ENCODE assay signal across 25 mouse cellular contexts in genomic region chr7:82850756-82851155, GRCm38 (mm10). TPM values are rescaled to one million over a fixed set of nuclear protein-coding genes. Genes with fewer than 3 reads are reported as not detected.
DNase-seq lines count a peak whose midpoint lies in the region; ATAC-seq and TF ChIP-seq lines count a peak whose summit lies in the region.
"Had no signal": no experiment of that assay in that cellular context is flagged by ENCODE, and none has a peak within 500 bp of the region (broad histone marks: within the 10 kb centered on the region; RNA-seq: fewer than 3 reads in every experiment).

No protein-coding gene starts in this region.

- no peak overlapping the region for H3K27ac ChIP-seq in gastrocnemius, adult 2 months
- no peak overlapping the region for H3K27ac ChIP-seq in lung, embryonic 14.5 days (ENCODE audit: low read depth)
- H3K27ac ChIP-seq in limb, embryonic 10.5 days, result peak overlapping the region; percentile 25; the same call in 1 of the 2 replicates
- H3K27ac ChIP-seq: embryonic facial prominence, embryonic 10.5 days; embryonic facial prominence, embryonic 15.5 days; forebrain, embryonic 13.5 days; hindbrain, embryonic 13.5 days; limb, embryonic 12.5 days; liver, embryonic 15.5 days; midbrain, embryonic 10.5 days; midbrain, embryonic 15.5 days; neural tube, embryonic 15.5 days had no signal

- intact Hi-C loops in gastrocnemius, adult 2 months (cut with DNase I), result no loop called here
- intact Hi-C loops in gastrocnemius, postnatal 14 days (cut with DNase I; ENCODE audit: low total_unique reads), result no loop called here
- intact Hi-C loops in heart, postnatal 36 days (cut with DNase I), result no loop called here

- 77% methylated on average over 3 of the region's 3 CpGs for WGBS in lung, embryonic 14.5 days
- 91% methylated on average over 3 of the region's 3 CpGs for WGBS in limb, embryonic 10.5 days

- ATAC-seq in lung, embryonic 14.5 days (ENCODE audit: insufficient read depth), result no peak
- ATAC-seq: forebrain, embryonic 13.5 days; midbrain, embryonic 15.5 days had no signal

- 0 out of 2 replicates have a peak, but pooled peaks cover 3% of the 10 kb centered on the region for H3K4me1 ChIP-seq in lung, embryonic 14.5 days (ENCODE audit: insufficient read depth)
- peaks cover 23% of the 10 kb centered on the region for H3K4me1 ChIP-seq in limb, embryonic 10.5 days
- H3K4me1 ChIP-seq: liver, embryonic 15.5 days had no signal

- H3K4me2 ChIP-seq in lung, embryonic 14.5 days, result no peak overlapping the region
- H3K4me2 ChIP-seq: embryonic facial prominence, embryonic 15.5 days; forebrain, embryonic 13.5 days; hindbrain, embryonic 13.5 days; limb, embryonic 12.5 days; liver, embryonic 15.5 days; midbrain, embryonic 15.5 days; neural tube, embryonic 15.5 days had no signal

- H3K27me3 ChIP-seq in lung, embryonic 14.5 days (ENCODE audit: insufficient read depth, low read length), result no peaks in the 10 kb centered on the region
- H3K27me3 ChIP-seq in limb, embryonic 10.5 days (ENCODE audit: low read depth, poor library complexity, severe bottlenecking), result no peaks in the 10 kb centered on the region
- H3K27me3 ChIP-seq: embryonic facial prominence, embryonic 15.5 days; forebrain, embryonic 13.5 days; hindbrain, embryonic 13.5 days; limb, embryonic 12.5 days; liver, embryonic 15.5 days; midbrain, embryonic 15.5 days; neural tube, embryonic 15.5 days had no signal

- TF ChIP-seq CTCF in gastrocnemius, adult 2 months (IDR thresholded peaks at IDR 0.05), result no peak
- TF ChIP-seq CTCF in lung, embryonic 14.5 days (IDR thresholded peaks at IDR 0.05; ENCODE audit: low read depth), result no peak

- peak; percentile 19 for DNase-seq in gastrocnemius, adult 2 months
- no peak for DNase-seq in gastrocnemius, postnatal 14 days
- DNase-seq in heart, postnatal 4 days, result peak; percentile 15
- no peak for DNase-seq in heart, postnatal 36 days
- DNase-seq in lung, embryonic 14.5 days, result peak; percentile 43
- DNase-seq in lung, adult 18-20 months, result no peak
- no peak for DNase-seq in limb, embryonic 10.5 days (ENCODE audit: low spot score)
- DNase-seq: adrenal gland, adult 8-10 months; cerebellum, adult 8-10 months; cerebellum, postnatal 25 days; kidney, adult 11 months; kidney, postnatal 36 days; right cerebral cortex, adult 18-20 months; spleen, adult 18-20 months; thymus, postnatal 14 days had no signal

- no peak overlapping the region for H3K4me3 ChIP-seq in gastrocnemius, adult 2 months
- no peak overlapping the region for H3K4me3 ChIP-seq in lung, embryonic 14.5 days (ENCODE audit: low read depth, low read length)
- H3K4me3 ChIP-seq in limb, embryonic 10.5 days, result no peak overlapping the region
- H3K4me3 ChIP-seq: embryonic facial prominence, embryonic 10.5 days; embryonic facial prominence, embryonic 15.5 days; forebrain, embryonic 13.5 days; hindbrain, embryonic 13.5 days; limb, embryonic 12.5 days; liver, embryonic 15.5 days; midbrain, embryonic 10.5 days; midbrain, embryonic 15.5 days; neural tube, embryonic 15.5 days had no signal

- H3K9ac ChIP-seq in lung, embryonic 14.5 days, result no peak overlapping the region
- H3K9ac ChIP-seq: embryonic facial prominence, embryonic 15.5 days; forebrain, embryonic 13.5 days; hindbrain, embryonic 13.5 days; limb, embryonic 12.5 days; liver, embryonic 15.5 days; midbrain, embryonic 15.5 days; neural tube, embryonic 15.5 days had no signal

- H3K36me3 ChIP-seq in lung, embryonic 14.5 days (ENCODE audit: insufficient read depth), result no peaks in the 10 kb centered on the region
- H3K36me3 ChIP-seq in limb, embryonic 10.5 days, result no peaks in the 10 kb centered on the region
- H3K36me3 ChIP-seq: embryonic facial prominence, embryonic 10.5 days; embryonic facial prominence, embryonic 15.5 days; G1E; hindbrain, embryonic 13.5 days; limb, embryonic 12.5 days; liver, embryonic 15.5 days; midbrain, embryonic 10.5 days; midbrain, embryonic 15.5 days; neural tube, embryonic 15.5 days had no signal

- no peaks in the 10 kb centered on the region for H3K9me3 ChIP-seq in lung, embryonic 14.5 days (ENCODE audit: low read depth, low read length)
- no peaks in the 10 kb centered on the region for H3K9me3 ChIP-seq in limb, embryonic 10.5 days (replicated peaks)
- H3K9me3 ChIP-seq: embryonic facial prominence, embryonic 10.5 days; embryonic facial prominence, embryonic 15.5 days; forebrain, embryonic 13.5 days; G1E; hindbrain, embryonic 13.5 days; limb, embryonic 12.5 days; liver, embryonic 15.5 days; midbrain, embryonic 10.5 days; midbrain, embryonic 15.5 days; neural tube, embryonic 15.5 days had no signal

RNA-seq across cellular contexts. Expression of gene Mex3b, which starts 16.4 kb away (rescaled TPM):
- total RNA-seq in gastrocnemius, adult 2 months (2021), result under 1 TPM; 0.43 to 0.59 TPM
- 1 to 10 TPM; 3.3 to 4.2 TPM for total RNA-seq in gastrocnemius, postnatal 14 days (2021)
- total RNA-seq in heart, postnatal 4 days (2021), result 10 to 100 TPM; 13.4 to 14.3 TPM
- 1 to 10 TPM; 1.9 to 2.2 TPM for total RNA-seq in heart, postnatal 36 days (2021)
- 17.4 and 17.6 TPM in 2 replicates for polyA plus RNA-seq in lung, embryonic 14.5 days (2014; fragmentation: Nextera tagmentation; extraction: Ambion mirVana)
- 26.3 and 38.5 TPM in 2 replicates for polyA plus RNA-seq in limb, embryonic 10.5 days (2016; fragmentation: Nextera tagmentation; extraction: Ambion mirVana)

Comparison
In these comparisons a context has a peak if more than half of its experiments do, and no peak if none do; other contexts are left out.
1. DNase-seq: peak in gastrocnemius, adult 2 months (single experiment), heart, postnatal 4 days (single experiment) and lung, embryonic 14.5 days (single experiment); none in gastrocnemius, postnatal 14 days (single experiment), heart, postnatal 36 days (0 of 2), lung, adult 18-20 months (0 of 2) and limb, embryonic 10.5 days (single experiment).